Mouse (Mus musculus) frontal cortex, adult 2 months (tissue): Measurements from ENCODE around the gene Trpv4. TPM values are rescaled to one million over a fixed set of nuclear protein-coding genes. Genes with fewer than 3 reads are reported as not detected.

Experiments
- DNase-seq, 2 experiments: peaks; one replicate each; pipeline ENCODE4 v3.0.0; 2022; ENCODE audit warnings: low spot score in 1 of 2; ENCODE audit errors: extremely low spot score in 1 of 2
- polyA plus RNA-seq: library from polyadenylated mRNA; depleted of rRNA; stranded (reverse); fragments of >200 nt; gene quantifications from 2 replicates; pipeline ENCODE4 v1.2.3, GENCODE M21; 2012

Gene Trpv4
- polyA plus RNA-seq, 1 experiment: 1.9 TPM

GRCm38 (mm10) chr5:114669014-114669413 is 10.8 kb upstream of the Trpv4 start:
- no peak for DNase-seq

- DNase-seq: peak; percentile 92 to 100
Observed at GRCm38 (mm10) chr5:114667228-114667856, 9.1 kb upstream of the Trpv4 start.

- no peak for DNase-seq
Observed at GRCm38 (mm10) chr5:114666659-114667058, 8.4 kb upstream of the Trpv4 start.

GRCm38 (mm10) chr5:114664750-114665149 is 6.5 kb upstream of the Trpv4 start:
- DNase-seq: no peak

GRCm38 (mm10) chr5:114664139-114664538 is 5.9 kb upstream of the Trpv4 start:
- DNase-seq: no peak

GRCm38 (mm10) chr5:114661029-114661428 is 2.8 kb upstream of the Trpv4 start:
- no peak for DNase-seq

- no peak for DNase-seq
Observed at GRCm38 (mm10) chr5:114657426-114657825, 795 bp downstream of the Trpv4 start.

- DNase-seq: no peak
Observed at GRCm38 (mm10) chr5:114656305-114656704, 1.9 kb downstream of the Trpv4 start.

GRCm38 (mm10) chr5:114655721-114656120 is 2.5 kb downstream of the Trpv4 start:
- no peak for DNase-seq

GRCm38 (mm10) chr5:114653656-114654437 is 4.4 kb downstream of the Trpv4 start:
- DNase-seq: no peak

- no peak for DNase-seq
Observed at GRCm38 (mm10) chr5:114651449-114651848, 6.8 kb downstream of the Trpv4 start.

GRCm38 (mm10) chr5:114651002-114651401 is 7.2 kb downstream of the Trpv4 start:
- no peak for DNase-seq

- DNase-seq: no peak
Observed at GRCm38 (mm10) chr5:114648728-114649311, 9.4 kb downstream of the Trpv4 start.

- no peak for DNase-seq
Observed at GRCm38 (mm10) chr5:114647211-114647974, 10.8 kb downstream of the Trpv4 start.

GRCm38 (mm10) chr5:114645916-114646315 is 12.3 kb downstream of the Trpv4 start:
- no peak for DNase-seq

- no peak for DNase-seq
Observed at GRCm38 (mm10) chr5:114644918-114645317, 13.3 kb downstream of the Trpv4 start.

GRCm38 (mm10) chr5:114640809-114641208 is 17.4 kb downstream of the Trpv4 start:
- no peak for DNase-seq

- DNase-seq: no peak
Observed at GRCm38 (mm10) chr5:114639645-114639957, 18.6 kb downstream of the Trpv4 start.

- peak; percentile 56 to 92 for DNase-seq
Observed at GRCm38 (mm10) chr5:114638769-114639644, 19.2 kb downstream of the Trpv4 start.

GRCm38 (mm10) chr5:114636091-114636490 is 22.1 kb downstream of the Trpv4 start:
- no peak for DNase-seq
